Mouse (Mus musculus) thymus, adult 2 months (tissue): ENCODE measurements around the gene Dgkg.

Experiments used
- CTCF ChIP-seq: fragments of 200-500 bp; IDR thresholded peaks from 2 replicates; pipeline ENCODE4 v1.5.1; 2012; ENCODE audit warnings: mild to moderate bottlenecking, control low read depth, low read length, moderate library complexity, borderline replicate concordance; ENCODE audit not compliant: control insufficient read depth, poor library complexity, insufficient read depth; ENCODE audit errors: extremely low read depth
- POLR2A ChIP-seq: fragments of 200-500 bp; IDR thresholded peaks from 2 replicates; pipeline ENCODE4 v1.6.1; 2012; ENCODE audit warnings: mild to moderate bottlenecking, low read length, control low read depth, moderate library complexity; ENCODE audit not compliant: control insufficient read depth, poor library complexity, insufficient read depth; ENCODE audit errors: extremely low read depth

DNA sequence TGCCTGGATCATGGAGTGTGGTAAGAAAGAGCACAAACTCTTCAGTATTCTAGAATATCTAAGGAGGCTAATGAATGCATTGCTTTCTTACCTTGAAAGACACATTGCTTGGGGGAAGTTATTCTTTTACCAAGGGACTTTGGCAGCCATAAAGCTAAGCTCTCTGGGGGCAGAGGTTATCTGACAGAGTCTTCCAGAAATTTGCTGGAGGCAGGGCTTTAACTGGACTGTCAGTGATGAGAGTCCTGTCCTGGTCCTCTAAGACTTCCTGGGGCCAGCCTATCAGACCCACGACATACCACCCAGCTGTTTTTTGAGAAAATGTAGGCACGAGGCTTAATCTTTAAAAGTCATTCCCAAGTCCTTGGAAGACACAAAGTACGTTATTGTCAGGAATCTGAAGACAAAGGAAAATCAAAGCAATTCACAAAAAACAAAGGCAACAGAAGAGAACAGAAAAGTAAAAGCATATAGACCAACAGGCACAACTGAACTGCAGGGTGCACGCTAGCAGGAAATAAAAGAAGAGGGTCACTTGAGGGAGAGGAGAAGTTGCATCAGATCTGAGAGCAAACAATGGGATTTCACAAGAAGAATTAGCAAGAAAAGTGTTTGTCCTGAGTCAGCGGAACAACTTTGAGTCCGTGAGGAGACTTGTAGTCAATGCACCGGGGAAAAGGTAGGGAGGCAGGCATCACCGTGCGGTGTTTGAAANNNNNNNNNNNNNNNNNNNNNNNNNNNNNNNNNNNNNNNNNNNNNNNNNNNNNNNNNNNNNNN lies 146.0 kb downstream of the Dgkg start:
- TF ChIP-seq POLR2A (no peak), CTCF (no peak)
